Mouse (Mus musculus): Measurements from ENCODE around the gene Defb33.

Defb33 gene

GRCm38 (mm10) chr8:20892369-20892768, at the start of gene Defb33:
TSS of gene Defb33 (plus strand) at chr8:20892669.
- no peak for DNase-seq (ENCODE audit: low read depth, low spot score)

GRCm38 (mm10) chr8:20874608-20875007, 17.9 kb upstream of the Defb33 start:
- no peak for DNase-seq (ENCODE audit: low read depth, low spot score)

DNA sequence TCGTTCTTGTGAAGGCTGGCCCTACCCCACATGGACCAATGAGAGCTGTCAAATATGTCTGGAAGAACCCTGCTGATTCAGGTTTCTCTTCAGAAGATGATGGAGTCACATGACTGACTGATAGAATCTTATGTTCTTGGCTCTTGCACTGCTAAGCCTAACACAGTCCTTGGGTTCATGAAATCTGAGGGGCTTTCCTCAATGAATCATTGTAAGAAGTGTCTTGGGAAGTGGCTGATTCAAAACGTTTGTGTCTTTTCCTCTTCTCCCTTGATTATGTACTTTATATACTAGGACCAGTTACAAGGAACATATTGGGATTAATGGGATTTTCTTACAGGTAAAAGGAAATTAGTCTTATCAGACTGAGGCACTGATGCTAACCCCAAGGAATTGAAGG, 10.1 kb downstream of the Defb33 start, which contains the start of gene Gm15056:
Gene Gm15056, minus strand, starts transcription at position 101 of the 400 bp plus-strand sequence.
- DNase-seq (ENCODE audit: low read depth, low spot score): no peak

GRCm38 (mm10) chr8:20907119-20907518, 14.7 kb downstream of the Defb33 start:
- DNase-seq (ENCODE audit: low read depth, low spot score): no peak

DNA sequence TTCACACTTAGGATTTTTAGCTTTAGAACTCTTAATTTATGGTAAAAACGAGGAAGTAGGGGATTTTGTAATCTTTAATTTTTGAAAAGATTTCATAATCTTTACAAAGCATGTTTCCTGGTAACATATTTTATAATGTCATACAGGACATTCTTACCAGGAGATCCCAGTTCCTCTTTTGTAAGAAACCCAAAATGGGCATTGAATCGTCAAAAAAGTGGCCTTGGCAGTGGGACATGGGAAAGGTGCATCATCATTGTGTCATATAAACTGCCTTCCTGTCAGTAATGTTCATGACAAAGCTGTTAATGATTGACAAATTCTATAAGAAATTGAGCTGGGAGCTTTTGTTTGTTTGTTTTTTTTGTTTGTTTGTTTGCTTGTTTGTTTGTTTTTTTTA, 15.8 kb downstream of the Defb33 start:
- DNase-seq (ENCODE audit: low read depth, low spot score): no peak

DNA sequence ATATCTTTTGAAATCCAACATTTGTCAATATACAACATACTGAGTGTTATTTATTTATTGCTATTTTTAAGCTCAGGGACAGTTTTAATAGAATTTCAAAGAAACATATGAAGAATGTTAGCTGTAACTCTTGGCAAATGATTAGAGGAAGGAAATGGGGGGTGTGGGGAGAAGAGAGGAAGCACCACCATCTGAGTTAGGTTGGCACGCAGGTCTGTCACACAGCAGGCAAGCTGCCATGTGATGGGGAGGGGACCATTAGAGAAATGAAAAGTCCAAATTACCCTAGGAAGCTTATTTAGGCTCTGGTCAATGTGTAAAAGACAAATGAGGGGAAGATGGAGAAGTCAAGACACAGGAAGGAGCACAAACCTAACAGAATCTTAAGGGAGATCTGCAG, 19.8 kb downstream of the Defb33 start:
- DNase-seq (ENCODE audit: low read depth, low spot score): no peak

GRCm38 (mm10) chr8:20921971-20922370, 29.5 kb downstream of the Defb33 start, which contains the start of gene Gm6040:
TSS of gene Gm6040 (minus strand) at chr8:20922071.
- no peak for DNase-seq (ENCODE audit: low read depth, low spot score)

GRCm38 (mm10) chr8:20944610-20945009, 52.1 kb downstream of the Defb33 start, which contains the start of gene AY761185:
TSS of gene AY761185 (minus strand) at chr8:20944710.
- no peak for DNase-seq (ENCODE audit: low read depth, low spot score)
